Mouse (Mus musculus) embryonic stem cell, embryonic (primary cell): ENCODE measurements around the gene Slc17a3.

ENCODE experiments used
- CTCF ChIA-PET, 4 experiments: fragments of 300-600 bp in 2 of 4; fragments of 350-600 bp in 2 of 4; sonication (Branson Sonifier 250); formaldehyde crosslinking; loops; one replicate each; lab custom pipeline; 2022; ENCODE audit warnings: inconsistent platforms in 2 of 4; lab: Charles Lee
- POLR2A ChIA-PET, 4 experiments: fragments of 300-600 bp in 2 of 4; fragments of 350-600 bp in 2 of 4; sonication (Branson Sonifier 250); formaldehyde crosslinking; loops; one replicate each; lab custom pipeline; 2022; ENCODE audit warnings: antibody characterized with exemption in 4 of 4, inconsistent platforms in 1 of 4; lab: Charles Lee

Slc17a3 gene

DNA sequence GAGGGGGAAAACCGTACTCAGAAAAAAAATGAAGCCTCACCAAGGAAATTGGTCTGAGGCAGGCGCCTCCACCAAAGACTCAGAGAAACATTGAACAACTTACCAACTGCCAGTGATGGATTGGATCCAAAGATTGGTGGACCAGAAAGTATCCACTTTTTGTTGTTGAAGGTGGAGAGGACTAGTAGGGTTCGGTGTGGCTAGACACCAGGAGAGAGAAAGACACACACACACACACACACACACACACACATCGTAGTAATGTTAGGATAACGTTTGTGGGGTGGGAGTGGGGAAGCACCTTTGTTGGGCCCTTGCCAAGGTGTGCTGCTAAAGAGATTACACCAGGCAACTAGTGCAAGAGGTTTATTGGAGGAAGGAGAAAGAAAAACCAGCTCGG, 27.8 kb downstream of the Slc17a3 start:
- ChIA-PET CTCF (interaction anchor here in 1 of 4 experiments (0.5 to 0.7 kb wide), 2 partner anchors 28 to 43 kb away, joined by 3 to 5 read pairs; no protein-coding TSS in a partner anchor), POLR2A (interaction anchor here in 2 of 4 experiments (0.7 to 2.0 kb wide), 3 partner anchors 103 to 138 kb away, joined by 3 to 5 read pairs (median 3); partner anchors contain the start of genes Hist1h1a (in 1 of the 2) and Hist1h4a (in 1 of the 2))

DNA sequence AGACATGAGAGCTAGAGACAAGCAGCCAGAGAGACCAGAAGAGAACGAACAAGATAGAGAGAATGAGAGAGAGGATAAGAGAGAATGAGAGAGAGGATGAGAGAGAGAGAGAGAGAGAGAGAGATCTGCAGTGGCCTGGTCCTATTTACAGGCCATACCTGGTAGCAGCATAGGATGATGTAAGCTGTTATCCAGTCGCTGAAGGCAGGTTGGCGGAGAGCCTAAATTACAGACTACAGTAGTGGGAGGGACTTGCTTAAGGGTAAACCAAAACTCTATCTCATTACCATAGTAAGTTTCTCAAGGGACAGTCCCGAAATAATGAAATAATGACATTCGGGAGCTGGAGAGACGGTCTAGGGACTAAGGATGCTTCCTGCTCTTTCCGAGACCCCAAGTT, 28.2 kb downstream of the Slc17a3 start, which contains the start of gene Slc17a1:
Slc17a1 (plus strand) TSS at position 346 of the 400 bp plus-strand sequence.
- ChIA-PET CTCF (interaction anchor here in 1 of 4 experiments (0.5 to 0.7 kb wide), 2 partner anchors 28 to 43 kb away, joined by 3 to 5 read pairs; no protein-coding TSS in a partner anchor), POLR2A (interaction anchor here in 2 of 4 experiments (0.7 to 2.0 kb wide), 2 partner anchors 104 to 137 kb away, joined by 3 to 5 read pairs; partner anchors contain the start of gene Hist1h1a (in 1 of the 2))

DNA sequence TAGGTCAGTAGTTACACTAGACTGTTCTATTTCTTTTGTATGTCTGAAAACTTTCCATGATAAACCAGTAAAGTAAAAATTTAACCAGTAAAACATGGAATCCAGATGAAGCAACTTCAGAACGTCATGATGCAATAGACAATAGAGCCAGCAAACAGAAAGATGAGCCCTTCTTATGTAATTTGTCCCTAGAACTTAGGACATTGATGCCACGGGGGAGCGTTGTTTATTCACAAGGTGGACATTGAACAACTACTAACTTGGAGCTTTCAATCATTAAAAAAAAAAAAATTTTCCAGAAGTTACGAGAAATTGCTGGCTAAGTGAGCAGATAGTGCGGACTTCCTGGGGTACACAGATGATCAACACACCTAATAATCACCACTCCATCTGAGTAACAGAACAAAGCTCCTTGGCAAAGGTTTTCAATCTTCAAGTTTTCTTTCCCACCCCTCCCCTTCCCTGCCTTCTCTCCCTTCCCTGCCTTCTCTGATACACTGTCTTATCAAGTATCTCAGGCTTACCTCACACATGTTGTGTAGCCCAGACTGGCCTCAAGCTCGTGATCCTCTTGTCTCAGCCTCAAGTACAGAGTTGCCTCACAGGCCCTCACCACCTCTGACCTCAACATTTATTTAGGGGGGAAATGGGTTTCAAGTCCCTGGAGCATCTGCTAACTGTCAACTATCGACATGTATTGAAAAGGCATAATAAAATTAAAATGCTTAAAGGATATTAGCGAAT, 29.7 kb downstream of the Slc17a3 start:
- CTCF ChIA-PET = interaction anchor here in 1 of 4 experiments (0.6 to 0.7 kb wide), 2 partner anchors 19 to 76 kb away, joined by 3 read pairs; no protein-coding TSS in a partner anchor
- POLR2A ChIA-PET = interaction anchor here in 1 of 4 experiments (0.6 kb wide), 1 partner anchor 411 kb away, joined by 3 read pairs; the partner anchor contains the start of gene Carmil1

DNA sequence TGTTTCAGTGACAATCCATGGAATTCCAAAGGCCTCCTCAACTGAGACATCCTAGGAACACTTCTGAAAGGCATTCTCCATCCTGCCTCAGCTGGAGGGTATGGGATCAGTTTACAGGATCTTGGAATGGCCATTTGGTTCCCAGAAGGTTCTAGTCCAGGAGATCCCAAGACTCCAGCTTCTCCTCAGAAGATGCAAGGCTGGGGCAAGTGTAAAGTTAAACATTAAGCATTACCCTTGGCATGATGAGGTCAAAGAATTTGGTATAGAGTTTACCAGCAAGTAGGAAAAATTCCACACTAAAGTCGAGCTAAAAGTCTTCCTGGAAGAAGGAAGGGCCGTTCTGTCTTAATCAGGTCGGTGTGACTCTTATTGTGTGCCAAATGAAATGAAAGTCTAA, 30.8 kb downstream of the Slc17a3 start:
- ChIA-PET CTCF (no interaction called here), POLR2A (interaction anchor here in 1 of 4 experiments (0.7 kb wide), 1 partner anchor 106 kb away, joined by 4 read pairs; no protein-coding TSS in a partner anchor)

DNA sequence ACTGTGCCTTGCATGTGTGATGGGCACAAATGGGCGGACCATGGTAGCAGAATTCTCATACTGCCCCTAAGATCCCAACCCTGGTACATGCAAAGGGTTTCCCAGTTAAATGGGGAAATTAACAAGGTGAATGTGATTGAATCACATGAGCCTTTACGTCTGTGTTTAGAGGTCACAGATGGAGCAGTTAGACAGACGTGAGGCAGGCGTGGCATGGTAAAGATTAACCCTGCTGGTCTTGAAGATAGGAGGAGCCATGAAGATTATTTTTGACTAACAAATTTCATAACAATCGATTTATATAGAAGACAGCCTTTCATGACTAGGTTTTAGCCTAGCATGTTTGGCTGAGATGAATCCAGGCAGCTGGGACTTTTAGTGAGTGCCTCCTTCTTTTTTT, 33.9 kb downstream of the Slc17a3 start:
- ChIA-PET CTCF (no interaction called here), POLR2A (no interaction called here)

DNA sequence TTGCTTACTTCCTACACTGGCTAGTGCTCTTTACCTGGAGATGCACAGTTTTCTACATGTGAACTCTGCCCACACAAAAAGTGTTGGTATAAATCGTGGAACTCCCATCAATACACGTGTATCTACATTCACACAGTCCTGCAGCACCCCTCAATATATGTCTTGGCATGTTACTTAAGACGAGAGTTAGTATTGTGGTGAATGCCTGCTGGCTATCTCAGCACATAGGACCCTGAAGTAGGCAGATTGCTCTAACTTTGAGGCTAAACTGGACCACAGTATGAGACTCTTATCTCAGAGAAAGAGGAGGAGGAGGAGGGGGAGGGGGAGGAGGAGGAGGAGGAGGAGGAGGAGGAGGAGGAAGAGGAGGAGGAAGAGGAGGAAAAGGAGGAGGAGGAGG, 39.9 kb downstream of the Slc17a3 start:
- ChIA-PET CTCF (no interaction called here), POLR2A (no interaction called here)

DNA sequence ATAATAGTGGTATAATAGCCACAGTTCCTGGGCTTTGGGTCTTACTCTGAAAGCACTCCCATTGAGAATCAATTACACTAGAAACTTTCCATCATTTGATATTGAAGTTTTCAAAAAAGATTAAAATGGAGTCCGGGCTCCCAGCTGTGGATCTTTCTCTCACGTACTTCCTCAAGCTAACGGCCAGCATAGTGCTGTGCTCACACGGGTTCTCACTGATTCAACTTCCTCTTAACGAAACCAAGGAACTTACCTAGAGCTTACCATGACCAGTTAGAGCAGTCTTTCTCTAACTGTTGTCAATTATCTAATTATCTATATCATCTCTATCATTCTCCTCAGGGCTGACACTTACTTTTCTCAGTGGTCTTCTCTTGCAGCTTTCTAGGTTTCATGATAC, 40.4 kb downstream of the Slc17a3 start:
- CTCF ChIA-PET = interaction anchor here in 2 of 4 experiments (0.7 to 0.8 kb wide), 2 partner anchors 87 kb away, joined by 3 read pairs; no protein-coding TSS in a partner anchor

DNA sequence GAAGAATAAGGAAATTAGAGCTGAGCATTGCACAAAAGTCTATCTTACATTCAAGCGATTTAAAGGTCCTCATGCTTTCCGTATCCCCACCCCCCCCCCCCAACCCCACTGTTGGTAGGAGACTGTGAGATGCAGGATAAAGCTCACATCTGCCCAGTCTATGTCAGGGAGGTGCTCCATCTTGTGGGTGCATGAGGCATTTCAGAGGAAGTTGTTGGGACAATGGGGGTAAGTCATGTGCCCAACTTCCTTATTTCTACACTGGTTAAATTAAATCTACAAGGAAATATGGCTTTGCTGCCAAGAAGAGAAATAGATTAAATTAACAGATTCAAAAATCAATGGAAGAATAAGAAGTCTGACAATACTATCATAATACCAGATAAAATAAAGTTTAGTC, 46.3 kb downstream of the Slc17a3 start:
- ChIA-PET CTCF (interaction anchor here in 3 of 4 experiments (0.6 to 1.8 kb wide), 10 partner anchors 9 to 1407 kb away, joined by 3 to 8 read pairs (median 3); no protein-coding TSS in a partner anchor), POLR2A (interaction anchor here in 2 of 4 experiments (0.5 to 1.3 kb wide), 4 partner anchors 122 to 275 kb away, joined by 3 to 4 read pairs (median 4); partner anchors contain the start of gene Hist1h1a (in 2 of the 2))

More for the DNA sequence above, 40.4 kb downstream of the Slc17a3 start:
- POLR2A ChIA-PET = interaction anchor here in 1 of 4 experiments (0.6 kb wide), 1 partner anchor 142 kb away, joined by 4 read pairs; no protein-coding TSS in a partner anchor

DNA sequence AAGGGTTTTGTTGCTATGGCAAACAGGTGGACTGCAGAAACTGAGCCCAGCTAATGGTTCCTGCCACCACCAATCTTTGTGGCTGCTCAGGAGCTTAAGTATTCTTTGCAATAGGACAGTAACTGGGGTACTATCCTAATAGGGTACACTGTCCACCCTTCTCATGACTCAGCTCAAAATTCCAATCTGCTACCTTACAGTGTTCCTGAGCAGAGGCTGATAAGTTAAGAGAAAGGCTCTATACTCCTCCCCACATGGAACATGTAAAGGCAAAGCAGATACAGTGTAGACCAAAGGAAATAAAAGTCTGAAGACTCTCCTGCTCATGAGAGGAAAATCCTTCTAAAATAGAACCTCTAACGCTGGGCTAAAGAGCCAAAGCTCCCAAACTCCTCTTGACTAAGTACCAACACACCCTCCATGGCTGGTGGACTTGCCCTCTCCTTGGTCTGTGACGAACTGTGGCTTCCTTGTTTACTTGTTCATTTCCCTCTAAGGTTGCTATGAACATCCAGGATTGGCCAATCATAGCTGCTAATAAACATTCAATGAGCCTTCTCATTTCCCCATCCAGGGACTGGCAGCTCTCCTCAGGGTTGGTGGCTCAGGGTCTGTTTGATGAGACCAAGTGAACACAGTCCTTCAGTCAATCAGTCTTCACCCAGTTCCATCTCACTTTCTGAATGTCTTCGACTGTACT, 47.9 kb downstream of the Slc17a3 start:
- ChIA-PET CTCF (interaction anchor here in 2 of 4 experiments (0.7 kb wide), 2 partner anchors 9 to 19 kb away, joined by 3 read pairs; no protein-coding TSS in a partner anchor), POLR2A (interaction anchor here in 1 of 4 experiments (1.1 to 1.6 kb wide), 2 partner anchors 10 to 124 kb away, joined by 3 read pairs; partner anchors contain the start of gene Hist1h1a)

DNA sequence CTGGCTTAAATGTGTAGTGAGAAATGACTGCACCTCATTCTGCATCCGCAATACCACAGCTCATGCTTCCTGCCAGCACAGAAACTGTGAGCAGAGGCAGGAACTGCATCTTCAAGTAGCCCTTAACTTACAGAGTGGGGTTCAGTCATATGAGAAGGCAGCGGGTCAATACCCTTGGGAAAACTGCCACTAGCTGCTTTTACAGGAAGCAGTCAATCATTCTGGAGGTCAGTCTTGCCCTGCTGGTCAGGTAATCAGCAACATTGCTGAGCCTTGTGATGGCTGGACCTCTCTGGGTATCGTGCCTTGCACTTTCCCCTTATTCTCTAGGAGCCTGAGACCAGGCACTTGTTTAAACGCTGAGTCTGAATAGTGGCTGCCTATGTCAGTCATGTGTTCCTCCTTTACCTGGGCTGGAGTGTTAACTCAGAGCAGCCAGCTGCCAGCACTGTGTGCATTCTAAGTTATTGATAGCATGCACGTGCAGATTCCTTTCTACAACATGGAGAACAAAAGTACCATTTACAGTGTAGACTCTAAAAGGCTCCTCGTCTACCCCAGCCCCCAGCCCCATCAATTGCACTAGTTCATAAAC, 49.9 kb downstream of the Slc17a3 start:
- POLR2A ChIA-PET = no interaction called here
- CTCF ChIA-PET = no interaction called here

DNA sequence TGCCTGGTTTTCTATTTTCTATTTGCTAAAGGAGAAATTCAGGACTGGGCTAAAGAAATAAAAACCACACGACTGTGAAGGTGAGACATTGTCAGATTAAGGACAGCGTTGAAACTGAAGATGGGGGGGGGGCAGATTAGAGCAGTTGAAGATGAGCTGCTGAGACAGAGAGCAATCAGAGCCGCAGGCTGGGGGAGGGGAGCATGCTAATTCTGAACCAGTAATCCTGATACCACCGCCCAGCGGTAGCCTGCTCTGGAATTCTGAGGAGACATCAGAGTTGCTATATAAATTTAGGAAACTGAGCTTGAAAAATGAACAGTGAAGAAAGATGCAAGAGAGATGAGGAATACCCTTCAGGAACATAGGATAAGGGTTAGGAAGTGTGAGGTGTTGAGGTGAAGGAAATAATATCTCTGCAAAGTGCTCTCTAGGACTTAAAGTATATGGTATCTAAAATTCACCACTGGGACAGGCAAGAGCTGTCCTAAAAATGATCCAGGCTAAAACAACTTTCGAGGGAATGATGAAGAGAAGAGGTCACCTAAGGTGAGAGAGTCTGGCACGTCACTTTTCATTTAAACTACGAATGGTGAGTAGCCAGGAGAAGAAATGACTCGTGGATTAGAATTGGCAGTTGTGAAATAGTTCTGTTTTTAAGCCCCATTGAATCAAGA, 53.5 kb downstream of the Slc17a3 start:
- CTCF ChIA-PET = interaction anchor here in 1 of 4 experiments (0.6 kb wide), 1 partner anchor 231 kb away, joined by 4 read pairs; no protein-coding TSS in a partner anchor
- POLR2A ChIA-PET = no interaction called here

DNA sequence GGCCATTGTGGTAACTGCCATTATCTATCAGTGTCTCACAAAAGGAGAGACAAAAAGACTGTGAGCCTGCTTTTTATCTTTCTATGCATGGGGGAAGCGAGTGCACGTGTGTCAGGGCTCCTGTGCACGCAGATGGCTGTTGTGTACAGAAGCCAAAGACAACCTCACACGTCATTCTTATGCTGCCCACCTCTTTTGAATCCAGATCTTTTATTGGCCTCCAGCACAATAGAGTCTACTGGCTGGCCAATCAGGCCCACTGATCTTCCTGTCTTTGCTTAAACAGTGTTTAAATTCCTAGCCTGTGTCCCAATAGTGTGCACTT, 54.0 kb downstream of the Slc17a3 start:
- POLR2A ChIA-PET = no interaction called here
- CTCF ChIA-PET = no interaction called here

DNA sequence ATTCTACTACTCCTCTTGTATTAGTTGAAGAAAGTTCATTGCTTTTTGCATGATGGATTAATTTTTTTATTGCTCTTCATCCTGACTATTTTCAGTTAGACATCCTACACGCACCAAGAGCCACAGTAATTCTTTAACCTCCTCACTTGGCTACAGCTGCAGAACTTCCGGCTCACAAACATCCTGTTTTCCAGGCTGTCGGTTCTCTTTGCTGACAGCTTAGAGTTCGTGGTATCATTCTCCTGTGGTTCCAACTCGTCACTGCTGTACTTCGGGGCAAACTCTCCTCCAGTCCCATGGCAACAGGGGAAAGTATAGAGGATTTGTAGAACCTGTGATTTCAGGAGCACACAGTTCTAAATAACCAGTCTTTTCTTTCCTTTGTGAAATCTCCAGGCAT, 59.0 kb downstream of the Slc17a3 start:
- POLR2A ChIA-PET = no interaction called here
- CTCF ChIA-PET = no interaction called here

DNA sequence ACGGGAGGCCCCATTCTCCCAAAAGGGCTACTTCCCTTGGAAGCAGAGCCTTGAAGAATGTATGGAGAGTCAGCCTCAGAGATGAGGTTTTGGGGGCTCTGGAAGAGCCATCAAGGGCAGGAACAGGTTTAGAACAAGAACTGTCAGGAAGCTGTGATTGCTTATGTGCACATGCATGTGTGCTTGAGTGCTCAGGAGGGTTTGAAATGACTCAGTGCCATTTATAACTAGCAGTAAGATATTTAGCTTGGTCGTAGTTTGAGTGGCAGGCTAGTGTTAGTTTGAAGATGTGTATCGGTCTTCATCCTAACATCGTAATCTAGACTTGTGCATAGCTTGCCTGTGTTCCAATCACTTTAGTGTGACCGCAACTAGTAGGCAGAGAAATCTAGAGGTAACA, 67.7 kb downstream of the Slc17a3 start:
- POLR2A ChIA-PET = interaction anchor here in 1 of 4 experiments (0.5 kb wide), 1 partner anchor 256 kb away, joined by 3 read pairs; no protein-coding TSS in a partner anchor

DNA sequence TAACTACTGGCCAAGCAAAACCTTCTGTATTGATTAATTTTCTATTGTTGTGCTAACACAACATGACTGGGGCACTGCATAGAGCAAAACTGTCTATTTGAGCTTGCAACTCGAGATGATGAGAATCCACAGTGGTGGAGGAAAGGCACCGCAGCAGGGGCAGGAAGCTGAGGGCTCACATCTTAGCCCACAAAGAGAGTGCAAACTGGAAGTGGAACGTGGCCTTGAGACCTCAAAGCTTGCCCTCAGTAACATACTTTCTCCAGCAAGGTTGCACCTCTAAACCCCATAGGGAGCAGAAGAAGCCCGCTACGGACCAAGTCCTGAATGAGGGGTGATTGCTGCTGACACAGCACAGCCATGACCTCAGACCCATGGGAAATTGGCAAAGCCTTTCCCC, 70.9 kb downstream of the Slc17a3 start:
- POLR2A ChIA-PET = interaction anchor here in 1 of 4 experiments (0.6 kb wide), 1 partner anchor 20 kb away, joined by 3 read pairs; no protein-coding TSS in a partner anchor

More for the DNA sequence above, 67.7 kb downstream of the Slc17a3 start:
- CTCF ChIA-PET = no interaction called here

More for the DNA sequence above, 70.9 kb downstream of the Slc17a3 start:
- CTCF ChIA-PET = no interaction called here
